Mouse (Mus musculus): Measurements from ENCODE around the gene Spem1. TPM values are rescaled to one million over a fixed set of nuclear protein-coding genes. Genes with fewer than 3 reads are reported as not detected.
A peak's percentile ranks its signal among the peaks of the same experiment; 100 is the strongest.

Spem1 gene
- polyA plus RNA-seq, 1 experiment from 2014 or later, result not detected

DNA sequence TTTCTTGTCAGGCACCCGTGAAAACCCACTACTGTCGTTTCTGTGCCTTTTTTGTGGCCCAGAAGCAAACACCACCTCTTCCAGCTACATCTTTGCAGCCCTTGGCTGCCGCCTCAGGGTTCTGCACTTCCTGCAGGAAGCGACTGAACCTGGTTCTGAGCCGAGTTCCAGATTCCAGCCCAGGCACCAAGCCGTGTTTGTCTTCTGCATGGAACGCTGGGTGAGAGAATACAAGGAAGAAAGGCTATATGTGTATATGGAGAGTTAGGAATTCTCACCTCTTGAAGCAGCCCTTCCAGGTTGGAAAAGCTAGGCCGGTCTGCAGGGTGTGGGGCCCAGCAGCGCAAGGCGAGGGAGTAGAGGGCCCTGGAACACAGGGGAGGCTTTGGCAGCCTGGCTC, 32.7 kb upstream of the Spem1 start:
- peaks cover 20% of the 10 kb centered on the region for H3K36me3 ChIP-seq (ENCODE audit: control insufficient read depth, insufficient read depth)
- H3K27ac ChIP-seq (ENCODE audit: low read length), result no peak overlapping the region
- H3K4me1 ChIP-seq (ENCODE audit: control insufficient read depth, insufficient read depth, low read length), result peaks cover 8% of the 10 kb centered on the region
- no peaks in the 10 kb centered on the region for H3K9me3 ChIP-seq (replicated peaks; ENCODE audit: control insufficient read depth, low read length)
- no peak overlapping the region for H3K4me2 ChIP-seq (ENCODE audit: low read depth, low read length)
- 80% methylated on average over 10 of the region's 10 CpGs for WGBS
- H3K9ac ChIP-seq (ENCODE audit: low read length), result no peak overlapping the region
- H3K27me3 ChIP-seq (ENCODE audit: control insufficient read depth, insufficient read depth, low read length), result peaks cover 12% of the 10 kb centered on the region; the same call in 1 of the 2 replicates
- no peak overlapping the region for H3K4me3 ChIP-seq (ENCODE audit: low read length)
- no peak for ATAC-seq (replicated peaks; ENCODE audit: extremely low read depth, insufficient read depth, low FRiP score)

DNA sequence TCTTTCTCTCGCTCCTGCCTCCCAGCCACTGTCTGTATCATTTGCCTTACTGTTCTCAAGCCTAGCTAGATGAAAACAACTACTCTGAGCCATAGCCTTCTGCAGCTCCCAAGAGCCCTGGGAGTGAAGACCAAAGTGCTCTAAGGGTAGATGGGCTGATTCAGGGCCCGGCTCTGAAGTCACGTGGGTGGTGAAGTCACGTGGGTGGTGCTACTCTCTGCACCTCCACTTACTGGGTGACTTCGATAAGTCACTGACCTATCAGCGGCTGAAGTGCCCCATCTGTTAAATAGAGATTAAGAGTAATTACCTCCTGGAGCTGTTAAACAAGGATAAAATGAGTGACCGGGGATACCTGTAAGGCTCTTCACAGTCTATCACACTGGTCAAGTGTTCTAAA, 32.0 kb upstream of the Spem1 start:
- H3K27ac ChIP-seq (ENCODE audit: low read length), result no peak overlapping the region
- 33% methylated on average over 7 of the region's 7 CpGs for WGBS
- no peak for ATAC-seq (replicated peaks; ENCODE audit: extremely low read depth, insufficient read depth, low FRiP score)
- peaks cover 25% of the 10 kb centered on the region for H3K36me3 ChIP-seq (ENCODE audit: control insufficient read depth, insufficient read depth)
- no peaks in the 10 kb centered on the region for H3K9me3 ChIP-seq (replicated peaks; ENCODE audit: control insufficient read depth, low read length)
- H3K4me1 ChIP-seq (ENCODE audit: control insufficient read depth, insufficient read depth, low read length), result peaks cover 11% of the 10 kb centered on the region
- H3K27me3 ChIP-seq (ENCODE audit: control insufficient read depth, insufficient read depth, low read length), result peaks cover 12% of the 10 kb centered on the region; the same call in 1 of the 2 replicates
- no peak overlapping the region for H3K9ac ChIP-seq (ENCODE audit: low read length)
- H3K4me2 ChIP-seq (ENCODE audit: low read depth, low read length), result no peak overlapping the region
- no peak overlapping the region for H3K4me3 ChIP-seq (ENCODE audit: low read length)

DNA sequence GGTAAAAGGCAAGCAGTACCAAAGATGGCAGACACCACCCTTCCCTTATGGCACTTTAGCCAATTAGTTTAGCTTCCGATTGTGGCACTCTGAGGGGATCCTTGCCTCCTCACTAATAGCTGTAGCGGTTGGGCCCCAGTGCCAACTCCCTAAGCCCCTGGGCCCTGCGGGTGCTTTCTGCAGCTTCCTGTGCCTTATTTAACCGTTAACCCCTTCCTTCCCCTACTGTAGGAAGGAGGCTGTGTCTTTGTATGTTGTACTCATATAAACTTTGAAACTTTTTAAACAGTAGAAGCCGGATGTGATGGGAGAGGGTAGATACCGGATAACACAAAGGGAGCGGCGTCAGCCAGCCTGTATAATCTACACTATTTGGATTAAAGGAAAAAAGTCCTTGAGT, 28.8 kb upstream of the Spem1 start:
- ATAC-seq (replicated peaks; ENCODE audit: extremely low read depth, insufficient read depth, low FRiP score), result no peak
- H3K9me3 ChIP-seq (replicated peaks; ENCODE audit: control insufficient read depth, low read length), result no peaks in the 10 kb centered on the region
- no peaks in the 10 kb centered on the region for H3K27me3 ChIP-seq (ENCODE audit: control insufficient read depth, insufficient read depth, low read length)
- no peak overlapping the region for H3K4me3 ChIP-seq (ENCODE audit: low read length)
- H3K4me1 ChIP-seq (ENCODE audit: control insufficient read depth, insufficient read depth, low read length), result peaks cover 16% of the 10 kb centered on the region
- H3K36me3 ChIP-seq (ENCODE audit: control insufficient read depth, insufficient read depth), result peaks cover 30% of the 10 kb centered on the region
- WGBS, result 72% methylated on average over 8 of the region's 8 CpGs
- H3K27ac ChIP-seq (ENCODE audit: low read length), result no peak overlapping the region
- no peak overlapping the region for H3K9ac ChIP-seq (ENCODE audit: low read length)
- H3K4me2 ChIP-seq (ENCODE audit: low read depth, low read length), result no peak overlapping the region

DNA sequence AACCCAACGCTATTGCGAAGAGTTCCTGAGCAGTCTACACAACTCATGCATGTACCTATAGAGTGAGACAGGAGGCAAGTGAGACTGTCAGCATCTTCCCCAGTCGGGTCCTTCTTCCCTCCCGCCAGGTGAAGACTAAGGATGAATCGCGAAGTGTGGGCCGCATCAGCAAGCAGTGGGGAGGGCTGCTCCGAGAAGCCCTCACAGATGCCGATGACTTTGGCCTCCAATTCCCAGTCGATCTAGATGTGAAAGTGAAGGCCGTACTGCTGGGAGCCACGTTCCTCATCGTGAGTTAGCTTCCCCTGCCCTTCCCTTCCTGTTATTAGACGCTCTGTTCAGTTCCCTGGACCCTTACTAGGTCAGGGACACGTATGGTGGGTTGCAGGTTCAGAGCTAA, 27.9 kb upstream of the Spem1 start:
- Histone ChIP-seq H3K36me3 (ENCODE audit: control insufficient read depth, insufficient read depth) (peaks cover 30% of the 10 kb centered on the region), H3K4me2 (ENCODE audit: low read depth, low read length) (no peak overlapping the region), H3K9me3 (replicated peaks; ENCODE audit: control insufficient read depth, low read length) (no peaks in the 10 kb centered on the region), H3K4me3 (ENCODE audit: low read length) (no peak overlapping the region), H3K4me1 (ENCODE audit: control insufficient read depth, insufficient read depth, low read length) (peaks cover 22% of the 10 kb centered on the region), H3K27me3 (ENCODE audit: control insufficient read depth, insufficient read depth, low read length) (no peaks in the 10 kb centered on the region), H3K27ac (ENCODE audit: low read length) (no peak overlapping the region), H3K9ac (ENCODE audit: low read length) (no peak overlapping the region)
- WGBS, result 92% methylated on average over 15 of the region's 15 CpGs
- ATAC-seq (replicated peaks; ENCODE audit: extremely low read depth, insufficient read depth, low FRiP score), result no peak

DNA sequence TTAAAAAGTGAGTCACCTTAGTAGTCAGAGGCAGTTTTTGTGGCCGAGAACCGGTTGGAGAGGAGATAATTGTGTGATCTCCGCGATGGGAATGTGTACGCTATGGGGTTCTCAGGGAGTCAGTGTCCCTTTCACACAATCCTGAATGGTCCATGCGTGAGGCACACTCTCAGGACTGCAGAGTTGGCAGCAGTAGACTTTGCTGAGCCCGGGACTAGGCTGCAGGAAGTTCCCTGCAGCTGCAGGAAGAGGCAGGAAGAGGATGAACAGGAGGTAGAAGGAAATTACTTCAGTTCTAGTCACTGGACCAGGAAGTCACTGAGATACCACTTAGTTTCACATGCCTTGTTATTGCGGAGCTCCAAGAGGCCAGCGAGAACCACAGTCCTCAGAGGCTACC, 27.1 kb upstream of the Spem1 start:
- H3K36me3 ChIP-seq (ENCODE audit: control insufficient read depth, insufficient read depth), result peaks cover 30% of the 10 kb centered on the region
- H3K4me3 ChIP-seq (ENCODE audit: low read length), result no peak overlapping the region
- ATAC-seq (replicated peaks; ENCODE audit: extremely low read depth, insufficient read depth, low FRiP score), result no peak
- no peak overlapping the region for H3K9ac ChIP-seq (ENCODE audit: low read length)
- H3K27me3 ChIP-seq (ENCODE audit: control insufficient read depth, insufficient read depth, low read length), result no peaks in the 10 kb centered on the region
- WGBS, result 75% methylated on average over 9 of the region's 9 CpGs
- H3K27ac ChIP-seq (ENCODE audit: low read length), result peak overlapping the region; percentile 55
- H3K9me3 ChIP-seq (replicated peaks; ENCODE audit: control insufficient read depth, low read length), result no peaks in the 10 kb centered on the region
- H3K4me2 ChIP-seq (ENCODE audit: low read depth, low read length), result 0 out of 2 replicates have a peak overlapping the region, but pooled peaks have one; percentile 0
- H3K4me1 ChIP-seq (ENCODE audit: control insufficient read depth, insufficient read depth, low read length), result peaks cover 22% of the 10 kb centered on the region

DNA sequence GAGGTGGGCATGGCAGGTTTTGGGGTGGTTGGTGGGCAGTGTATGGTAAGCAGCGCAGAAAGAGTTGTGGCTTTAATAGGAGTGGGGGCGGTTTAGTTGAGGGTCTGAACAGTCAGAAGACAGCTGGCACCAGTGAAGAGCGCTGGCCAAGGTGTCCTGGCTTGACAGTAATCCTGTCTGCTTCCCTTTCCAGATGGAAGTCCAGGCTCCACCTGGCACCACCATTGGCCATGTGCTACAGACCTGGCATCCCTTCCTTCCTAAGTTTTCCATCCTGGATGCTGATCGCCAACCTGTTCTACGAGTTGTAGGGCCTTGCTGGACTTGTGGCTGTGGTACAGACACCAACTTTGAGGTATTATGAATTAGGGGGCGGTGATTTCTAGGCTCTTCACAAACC, 26.0 kb upstream of the Spem1 start:
- no peak for ATAC-seq (replicated peaks; ENCODE audit: extremely low read depth, insufficient read depth, low FRiP score)
- Histone ChIP-seq H3K4me2 (ENCODE audit: low read depth, low read length) (peak overlapping the region; percentile 78), H3K4me3 (ENCODE audit: low read length) (no peak overlapping the region), H3K9ac (ENCODE audit: low read length) (no peak overlapping the region), H3K36me3 (ENCODE audit: control insufficient read depth, insufficient read depth) (peaks cover 30% of the 10 kb centered on the region), H3K27ac (ENCODE audit: low read length) (no peak overlapping the region), H3K4me1 (ENCODE audit: control insufficient read depth, insufficient read depth, low read length) (peaks cover 19% of the 10 kb centered on the region), H3K27me3 (ENCODE audit: control insufficient read depth, insufficient read depth, low read length) (no peaks in the 10 kb centered on the region), H3K9me3 (replicated peaks; ENCODE audit: control insufficient read depth, low read length) (no peaks in the 10 kb centered on the region)
- WGBS, result 98% methylated on average over 6 of the region's 6 CpGs

DNA sequence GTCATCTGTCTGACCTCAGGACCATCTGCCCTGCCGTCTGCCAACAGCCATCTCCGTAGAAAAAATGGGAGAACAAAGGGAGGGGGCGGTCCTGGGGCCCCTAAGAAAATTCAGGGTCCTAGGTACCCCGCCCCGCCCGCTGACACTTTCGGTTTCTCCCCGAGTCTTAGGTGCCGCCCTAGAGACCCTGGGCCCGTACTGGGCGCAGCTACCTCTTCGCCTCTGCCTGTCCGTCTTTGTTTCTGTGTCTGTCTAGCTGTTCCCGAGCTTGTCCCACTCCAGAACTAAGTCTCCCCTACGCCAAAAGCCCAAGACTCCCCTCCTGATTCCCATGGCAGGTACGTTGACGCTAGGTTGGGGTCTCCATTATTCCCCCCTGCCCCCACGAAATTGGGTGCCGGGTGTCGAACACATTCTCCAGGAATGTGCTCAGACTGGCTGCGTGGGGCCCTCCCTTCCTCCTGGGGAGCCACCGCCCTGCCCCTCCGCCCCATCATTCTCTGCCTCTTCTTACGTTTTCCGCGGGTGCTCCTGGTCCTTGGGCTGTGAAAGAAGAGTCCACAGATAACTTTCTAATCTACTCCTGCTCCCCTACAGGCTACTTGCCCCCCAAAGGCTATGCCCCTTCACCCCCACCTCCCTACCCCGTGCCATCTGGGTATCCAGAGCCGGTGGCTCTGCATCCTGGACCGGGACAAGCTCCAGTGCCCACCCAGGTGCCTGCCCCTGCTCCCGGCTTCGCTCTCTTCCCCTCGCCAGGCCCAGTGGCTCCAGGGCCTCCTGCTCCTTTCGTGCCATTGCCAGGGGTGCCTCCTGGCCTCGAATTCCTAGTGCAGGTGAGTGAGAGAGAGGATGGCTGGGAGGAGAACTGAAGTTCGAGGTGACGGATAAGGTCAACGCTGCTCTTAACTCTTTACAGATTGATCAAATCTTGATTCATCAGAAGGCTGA, 25.0 kb upstream of the Spem1 start:
- Histone ChIP-seq H3K9me3 (replicated peaks; ENCODE audit: control insufficient read depth, low read length) (no peaks in the 10 kb centered on the region), H3K4me1 (ENCODE audit: control insufficient read depth, insufficient read depth, low read length) (peaks cover 19% of the 10 kb centered on the region), H3K36me3 (ENCODE audit: control insufficient read depth, insufficient read depth) (peaks cover 30% of the 10 kb centered on the region), H3K9ac (ENCODE audit: low read length) (peak overlapping the region; percentile 85), H3K4me2 (ENCODE audit: low read depth, low read length) (peak overlapping the region; percentile 78), H3K27me3 (ENCODE audit: control insufficient read depth, insufficient read depth, low read length) (no peaks in the 10 kb centered on the region), H3K27ac (ENCODE audit: low read length) (peak overlapping the region; percentile 93), H3K4me3 (ENCODE audit: low read length) (peak overlapping the region; percentile 78)
- ATAC-seq (replicated peaks; ENCODE audit: extremely low read depth, insufficient read depth, low FRiP score), result peak; percentile 17
- WGBS, result 11% methylated on average over 37 of the region's 37 CpGs

DNA sequence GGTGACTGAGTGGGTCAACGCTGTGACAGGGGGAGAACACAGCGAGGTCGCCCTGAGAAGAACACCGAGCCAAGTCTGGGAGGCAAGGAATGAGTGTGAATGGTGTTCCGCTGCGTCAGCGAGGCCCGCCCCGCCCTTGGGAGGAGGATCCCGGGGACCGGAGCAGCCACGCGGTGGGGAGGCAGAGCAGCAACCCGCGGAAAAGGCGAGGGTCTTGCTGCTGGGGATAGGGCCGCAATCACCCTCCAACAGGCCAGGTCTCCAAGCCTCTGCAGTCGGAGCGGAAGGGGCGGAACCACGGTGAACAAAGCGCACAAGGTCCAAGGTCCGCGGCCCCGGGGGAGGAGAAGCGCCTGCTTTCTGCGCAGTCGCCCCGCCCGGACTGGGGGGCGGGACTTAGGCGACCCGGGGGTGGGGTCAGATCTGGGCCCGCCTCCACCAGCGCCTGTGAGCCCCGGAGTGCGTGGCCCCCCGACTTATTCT, 24.3 kb upstream of the Spem1 start, which contains the start of gene Plscr3:
Gene Plscr3 (plus strand): TSS at position 179 of the 483 bp plus-strand sequence.
- peak within 1 kb of the TSS; percentile 93 for H3K27ac ChIP-seq (ENCODE audit: low read length)
- under 1% methylated on average over 38 of the region's 38 CpGs for WGBS
- peak within 1 kb of the TSS; percentile 78 for H3K4me3 ChIP-seq (ENCODE audit: low read length)
- H3K4me2 ChIP-seq (ENCODE audit: low read depth, low read length), result peak within 1 kb of the TSS; percentile 78
- H3K4me1 ChIP-seq (ENCODE audit: control insufficient read depth, insufficient read depth, low read length), result peaks cover 19% of the 10 kb centered on the region
- no peaks in the 10 kb centered on the region for H3K9me3 ChIP-seq (replicated peaks; ENCODE audit: control insufficient read depth, low read length)
- ATAC-seq (replicated peaks; ENCODE audit: extremely low read depth, insufficient read depth, low FRiP score), result peak; percentile 93
- H3K27me3 ChIP-seq (ENCODE audit: control insufficient read depth, insufficient read depth, low read length), result no peaks in the 10 kb centered on the region
- H3K36me3 ChIP-seq (ENCODE audit: control insufficient read depth, insufficient read depth), result peaks cover 24% of the 10 kb centered on the region
- peak within 1 kb of the TSS; percentile 85 for H3K9ac ChIP-seq (ENCODE audit: low read length)

DNA sequence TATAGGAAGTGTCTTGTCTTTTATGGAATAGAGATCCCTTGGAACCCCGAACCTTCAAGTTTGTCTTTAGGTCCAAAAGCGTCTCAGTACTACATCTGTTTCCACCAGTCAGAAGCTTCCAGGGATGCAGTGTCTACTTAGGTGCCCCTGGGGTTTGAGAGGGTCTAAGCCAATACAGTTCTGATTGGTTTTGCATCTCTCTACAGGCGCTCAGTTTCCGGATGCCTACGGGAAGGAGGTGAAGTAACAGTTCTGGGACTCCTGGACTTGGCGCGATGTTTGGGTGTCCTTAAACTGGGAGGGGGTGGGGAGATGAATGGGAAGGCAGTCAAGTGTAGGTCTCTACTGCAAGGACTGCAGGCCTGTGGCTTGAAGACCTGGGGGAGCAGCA, 16.7 kb upstream of the Spem1 start:
- peak overlapping the region; percentile 73 for H3K4me2 ChIP-seq (ENCODE audit: low read depth, low read length)
- 1% methylated on average over 7 of the region's 7 CpGs for WGBS
- ATAC-seq (replicated peaks; ENCODE audit: extremely low read depth, insufficient read depth, low FRiP score), result no peak

More for the DNA sequence above, 16.7 kb upstream of the Spem1 start:
- H3K9me3 ChIP-seq (replicated peaks; ENCODE audit: control insufficient read depth, low read length), result no peaks in the 10 kb centered on the region
- H3K27ac ChIP-seq (ENCODE audit: low read length), result peak overlapping the region; percentile 87
- no peaks in the 10 kb centered on the region for H3K36me3 ChIP-seq (ENCODE audit: control insufficient read depth, insufficient read depth)
- H3K4me1 ChIP-seq (ENCODE audit: control insufficient read depth, insufficient read depth, low read length), result peaks cover 22% of the 10 kb centered on the region
- H3K4me3 ChIP-seq (ENCODE audit: low read length), result peak overlapping the region; percentile 74
- peak overlapping the region; percentile 85 for H3K9ac ChIP-seq (ENCODE audit: low read length)
- H3K27me3 ChIP-seq (ENCODE audit: control insufficient read depth, insufficient read depth, low read length), result peaks cover 24% of the 10 kb centered on the region

All from heart, embryonic 16.5 days (tissue).